Mouse (Mus musculus): ENCODE measurements around the gene Zfp296.
A peak's percentile ranks its signal among the peaks of the same experiment; 100 is the strongest.

Zfp296 gene

GRCm38 (mm10) chr7:19561765-19562642 is 15.1 kb upstream of the Zfp296 start:
- peak; percentile 96 for DNase-seq (ENCODE audit: inconsistent ontology term)

- DNase-seq (ENCODE audit: inconsistent ontology term), result peak; percentile 64
Observed at GRCm38 (mm10) chr7:19562643-19563410, 14.3 kb upstream of the Zfp296 start, which contains the start of gene Ppp1r37. Ppp1r37 (minus strand) TSS chr7:19563076.

- DNase-seq (ENCODE audit: inconsistent ontology term), result no peak
Observed at GRCm38 (mm10) chr7:19563884-19564283, 13.2 kb upstream of the Zfp296 start.

- no peak for DNase-seq (ENCODE audit: inconsistent ontology term)
Observed at GRCm38 (mm10) chr7:19564455-19564854, 12.6 kb upstream of the Zfp296 start.

GRCm38 (mm10) chr7:19565803-19566202 is 11.3 kb upstream of the Zfp296 start:
- no peak for DNase-seq (ENCODE audit: inconsistent ontology term)

- no peak for DNase-seq (ENCODE audit: inconsistent ontology term)
Observed at GRCm38 (mm10) chr7:19567426-19567825, 9.7 kb upstream of the Zfp296 start.

- DNase-seq (ENCODE audit: inconsistent ontology term), result no peak
Observed at GRCm38 (mm10) chr7:19569647-19570046, 7.4 kb upstream of the Zfp296 start.

- peak; percentile 94 for DNase-seq (ENCODE audit: inconsistent ontology term)
Observed at GRCm38 (mm10) chr7:19572926-19573775, 3.9 kb upstream of the Zfp296 start.

- no peak for DNase-seq (ENCODE audit: inconsistent ontology term)
Observed at GRCm38 (mm10) chr7:19573776-19574140, 3.3 kb upstream of the Zfp296 start.

- no peak for DNase-seq (ENCODE audit: inconsistent ontology term)
Observed at GRCm38 (mm10) chr7:19575559-19575958, 1.5 kb upstream of the Zfp296 start.

GRCm38 (mm10) chr7:19577877-19578414 is 859 bp downstream of the Zfp296 start:
- no peak for DNase-seq (ENCODE audit: inconsistent ontology term)

- no peak for DNase-seq (ENCODE audit: inconsistent ontology term)
Observed at GRCm38 (mm10) chr7:19578436-19578835, 1.3 kb downstream of the Zfp296 start.

- DNase-seq (ENCODE audit: inconsistent ontology term), result no peak
Observed at GRCm38 (mm10) chr7:19579751-19580150, 2.7 kb downstream of the Zfp296 start.

GRCm38 (mm10) chr7:19580634-19581033 is 3.5 kb downstream of the Zfp296 start:
- DNase-seq (ENCODE audit: inconsistent ontology term), result no peak

GRCm38 (mm10) chr7:19586269-19586668 is 9.2 kb downstream of the Zfp296 start:
- no peak for DNase-seq (ENCODE audit: inconsistent ontology term)

GRCm38 (mm10) chr7:19589207-19589606 is 12.1 kb downstream of the Zfp296 start:
- DNase-seq (ENCODE audit: inconsistent ontology term), result peak; percentile 33

GRCm38 (mm10) chr7:19589917-19590316 is 12.8 kb downstream of the Zfp296 start:
- DNase-seq (ENCODE audit: inconsistent ontology term), result peak; percentile 58

GRCm38 (mm10) chr7:19593061-19593730 is 16.1 kb downstream of the Zfp296 start:
- DNase-seq (ENCODE audit: inconsistent ontology term), result no peak

GRCm38 (mm10) chr7:19600562-19600961 is 23.5 kb downstream of the Zfp296 start:
- peak; percentile 82 for DNase-seq (ENCODE audit: inconsistent ontology term)

- DNase-seq (ENCODE audit: inconsistent ontology term), result no peak
Observed at GRCm38 (mm10) chr7:19603055-19603454, 26.0 kb downstream of the Zfp296 start.

All from Muller cell, postnatal 12 days (primary cell).